Mouse (Mus musculus): Measurements from ENCODE around the gene Thg1l. TPM values are rescaled to one million over a fixed set of nuclear protein-coding genes. Genes with fewer than 3 reads are reported as not detected.

The Thg1l gene
- 13.7 and 14.2 TPM in 2 replicates for polyA plus RNA-seq (2016; fragmentation: Nextera tagmentation; extraction: Ambion mirVana)

GRCm38 (mm10) chr11:45955127-45955627 lies at the start of gene Thg1l:
Gene Thg1l (minus strand): TSS chr11:45955494.
- Histone ChIP-seq H3K4me3 (replicated peaks) (peak within 1 kb of the TSS; percentile 52), H3K9ac (0 out of 2 replicates have a peak within 1 kb of the TSS, but pooled peaks have one; percentile 2), H3K4me2 (peak within 1 kb of the TSS; percentile 53), H3K36me3 (replicated peaks) (peaks cover 15% of the 10 kb centered on the region), H3K4me1 (peaks cover 4% of the 10 kb centered on the region; the same call in 1 of the 2 replicates), H3K27ac (peak within 1 kb of the TSS; percentile 2; the same call in 1 of the 2 replicates), H3K27me3 (no peaks in the 10 kb centered on the region), H3K9me3 (no peaks in the 10 kb centered on the region)
- WGBS: under 1% methylated on average over 32 of the region's 32 CpGs
- ATAC-seq (ENCODE audit: low FRiP score): peak; percentile 99

GRCm38 (mm10) chr11:45992087-45992486 lies 36.8 kb upstream of the Thg1l start:
- 59% methylated on average over 13 of the region's 13 CpGs for WGBS
- Histone ChIP-seq H3K4me3 (replicated peaks) (no peak overlapping the region), H3K36me3 (replicated peaks) (no peaks in the 10 kb centered on the region), H3K9me3 (no peaks in the 10 kb centered on the region), H3K4me1 (peaks cover 7% of the 10 kb centered on the region), H3K27me3 (no peaks in the 10 kb centered on the region), H3K4me2 (peak overlapping the region; percentile 46), H3K9ac (no peak overlapping the region), H3K27ac (no peak overlapping the region)
- ATAC-seq (ENCODE audit: low FRiP score): no peak

- H3K4me2 ChIP-seq: peak overlapping the region; percentile 46
- no peak overlapping the region for H3K27ac ChIP-seq
- no peaks in the 10 kb centered on the region for H3K27me3 ChIP-seq
- 0 out of 2 replicates have a peak overlapping the region, but pooled peaks have one; percentile 21 for H3K4me3 ChIP-seq (replicated peaks)
- WGBS: 10% methylated on average over 16 of the region's 16 CpGs
- H3K9ac ChIP-seq: no peak overlapping the region
- ATAC-seq (ENCODE audit: low FRiP score): peak; percentile 57; the same call in 1 of the 2 replicates
- peaks cover 7% of the 10 kb centered on the region for H3K4me1 ChIP-seq
- no peaks in the 10 kb centered on the region for H3K36me3 ChIP-seq (replicated peaks)
- no peaks in the 10 kb centered on the region for H3K9me3 ChIP-seq
These were observed 36.3 kb upstream of the Thg1l start for GRCm38 (mm10) chr11:45991604-45992003.

- Histone ChIP-seq H3K27me3 (peaks cover 12% of the 10 kb centered on the region; the same call in 1 of the 2 replicates), H3K4me2 (peak overlapping the region; percentile 77), H3K4me3 (replicated peaks) (peak overlapping the region; percentile 67), H3K27ac (peak overlapping the region; percentile 76), H3K9ac (peak overlapping the region; percentile 74), H3K4me1 (peaks cover 8% of the 10 kb centered on the region), H3K36me3 (replicated peaks) (no peaks in the 10 kb centered on the region), H3K9me3 (peaks cover 3% of the 10 kb centered on the region; the same call in 1 of the 2 replicates)
- 45% methylated on average over 19 of the region's 19 CpGs for WGBS
- ATAC-seq (ENCODE audit: low FRiP score): no peak
These were observed 25.6 kb upstream of the Thg1l start for GRCm38 (mm10) chr11:45980893-45981253.

GRCm38 (mm10) chr11:45979946-45980892 lies 24.9 kb upstream of the Thg1l start, which contains the start of gene Sox30:
Gene Sox30 (plus strand): TSS chr11:45980310.
- ATAC-seq (ENCODE audit: low FRiP score): peak; percentile 97
- Histone ChIP-seq H3K4me3 (replicated peaks) (peak within 1 kb of the TSS; percentile 67), H3K9ac (peak within 1 kb of the TSS; percentile 74), H3K27me3 (peaks cover 12% of the 10 kb centered on the region; the same call in 1 of the 2 replicates), H3K36me3 (replicated peaks) (no peaks in the 10 kb centered on the region), H3K9me3 (peaks cover 3% of the 10 kb centered on the region; the same call in 1 of the 2 replicates), H3K4me1 (peaks cover 8% of the 10 kb centered on the region), H3K4me2 (peak within 1 kb of the TSS; percentile 77), H3K27ac (peak within 1 kb of the TSS; percentile 76)
- WGBS: 17% methylated on average over 46 of the region's 115 CpGs

- no peak overlapping the region for H3K4me3 ChIP-seq (replicated peaks)
- WGBS: 80% methylated on average over 3 of the region's 3 CpGs
- H3K9ac ChIP-seq: no peak overlapping the region
- peaks cover 6% of the 10 kb centered on the region for H3K4me1 ChIP-seq
- H3K9me3 ChIP-seq: peaks cover 3% of the 10 kb centered on the region; the same call in 1 of the 2 replicates
- no peak for ATAC-seq (ENCODE audit: low FRiP score)
- no peaks in the 10 kb centered on the region for H3K36me3 ChIP-seq (replicated peaks)
- no peak overlapping the region for H3K27ac ChIP-seq
- no peak overlapping the region for H3K4me2 ChIP-seq
- peaks cover 9% of the 10 kb centered on the region; the same call in 1 of the 2 replicates for H3K27me3 ChIP-seq
These were observed 20.8 kb upstream of the Thg1l start for GRCm38 (mm10) chr11:45976061-45976460.

GRCm38 (mm10) chr11:45974466-45974865 lies 19.2 kb upstream of the Thg1l start:
- Histone ChIP-seq H3K4me2 (no peak overlapping the region), H3K36me3 (replicated peaks) (no peaks in the 10 kb centered on the region), H3K4me3 (replicated peaks) (no peak overlapping the region), H3K9me3 (no peaks in the 10 kb centered on the region), H3K9ac (no peak overlapping the region), H3K4me1 (no peaks in the 10 kb centered on the region), H3K27me3 (peaks cover 2% of the 10 kb centered on the region; the same call in 1 of the 2 replicates), H3K27ac (no peak overlapping the region)
- ATAC-seq (ENCODE audit: low FRiP score): no peak
- WGBS: 92% methylated on average over 8 of the region's 8 CpGs

- no peaks in the 10 kb centered on the region for H3K4me1 ChIP-seq
- H3K9ac ChIP-seq: no peak overlapping the region
- H3K36me3 ChIP-seq (replicated peaks): no peaks in the 10 kb centered on the region
- no peaks in the 10 kb centered on the region for H3K9me3 ChIP-seq
- no peak for ATAC-seq (ENCODE audit: low FRiP score)
- H3K4me2 ChIP-seq: no peak overlapping the region
- 93% methylated on average over 5 of the region's 5 CpGs for WGBS
- H3K27ac ChIP-seq: no peak overlapping the region
- H3K4me3 ChIP-seq (replicated peaks): no peak overlapping the region
- no peaks in the 10 kb centered on the region for H3K27me3 ChIP-seq
These were observed 18.3 kb upstream of the Thg1l start for GRCm38 (mm10) chr11:45973635-45974034.

GRCm38 (mm10) chr11:45968466-45968865 lies 13.2 kb upstream of the Thg1l start:
- no peak for ATAC-seq (ENCODE audit: low FRiP score)
- H3K27me3 ChIP-seq: no peaks in the 10 kb centered on the region
- H3K9ac ChIP-seq: no peak overlapping the region
- WGBS: 91% methylated on average over 3 of the region's 3 CpGs
- H3K27ac ChIP-seq: no peak overlapping the region
- no peaks in the 10 kb centered on the region for H3K36me3 ChIP-seq (replicated peaks)
- no peak overlapping the region for H3K4me3 ChIP-seq (replicated peaks)
- H3K4me2 ChIP-seq: no peak overlapping the region
- H3K4me1 ChIP-seq: no peaks in the 10 kb centered on the region
- H3K9me3 ChIP-seq: no peaks in the 10 kb centered on the region

GRCm38 (mm10) chr11:45966896-45967295 lies 11.6 kb upstream of the Thg1l start:
- Histone ChIP-seq H3K36me3 (replicated peaks) (no peaks in the 10 kb centered on the region), H3K27ac (no peak overlapping the region), H3K27me3 (no peaks in the 10 kb centered on the region), H3K4me1 (no peaks in the 10 kb centered on the region), H3K4me3 (replicated peaks) (no peak overlapping the region), H3K9ac (no peak overlapping the region), H3K9me3 (no peaks in the 10 kb centered on the region), H3K4me2 (no peak overlapping the region)
- 89% methylated on average over 4 of the region's 4 CpGs for WGBS
- ATAC-seq (ENCODE audit: low FRiP score): no peak

GRCm38 (mm10) chr11:45960003-45960402 lies 4.7 kb upstream of the Thg1l start:
- 82% methylated on average over 5 of the region's 5 CpGs for WGBS

GRCm38 (mm10) chr11:45959598-45959997 lies 4.3 kb upstream of the Thg1l start:
- no peaks in the 10 kb centered on the region for H3K27me3 ChIP-seq
- H3K27ac ChIP-seq: no peak overlapping the region
- 83% methylated on average over 3 of the region's 3 CpGs for WGBS

More at GRCm38 (mm10) chr11:45960003-45960402, 4.7 kb upstream of the Thg1l start:
- Histone ChIP-seq H3K9me3 (no peaks in the 10 kb centered on the region), H3K4me3 (replicated peaks) (no peak overlapping the region), H3K36me3 (replicated peaks) (no peaks in the 10 kb centered on the region), H3K9ac (no peak overlapping the region), H3K27me3 (no peaks in the 10 kb centered on the region), H3K4me2 (no peak overlapping the region), H3K27ac (no peak overlapping the region), H3K4me1 (no peaks in the 10 kb centered on the region)
- no peak for ATAC-seq (ENCODE audit: low FRiP score)

More at GRCm38 (mm10) chr11:45959598-45959997, 4.3 kb upstream of the Thg1l start:
- H3K4me2 ChIP-seq: no peak overlapping the region
- no peak overlapping the region for H3K4me3 ChIP-seq (replicated peaks)
- H3K9me3 ChIP-seq: no peaks in the 10 kb centered on the region
- no peaks in the 10 kb centered on the region for H3K36me3 ChIP-seq (replicated peaks)
- peaks cover 2% of the 10 kb centered on the region; the same call in 1 of the 2 replicates for H3K4me1 ChIP-seq
- no peak overlapping the region for H3K9ac ChIP-seq
- ATAC-seq (ENCODE audit: low FRiP score): no peak
